Mouse (Mus musculus) ES-Bruce4 (cell line): Measurements from ENCODE around the gene Tsga10.

ENCODE experiments used
- CTCF ChIP-seq: IDR thresholded peaks from one replicate; pipeline ENCODE4 v1.8.1; 2011; ENCODE audit warnings: low read depth, low read length
- EP300 ChIP-seq: IDR thresholded peaks from 2 replicates; pipeline ENCODE4 v1.6.1; 2011; ENCODE audit warnings: low read depth, low read length; ENCODE audit not compliant: insufficient read depth
- POLR2A ChIP-seq: IDR thresholded peaks from one replicate; pipeline ENCODE4 v1.8.1; 2011; ENCODE audit warnings: low read length; ENCODE audit not compliant: insufficient read depth

DNA sequence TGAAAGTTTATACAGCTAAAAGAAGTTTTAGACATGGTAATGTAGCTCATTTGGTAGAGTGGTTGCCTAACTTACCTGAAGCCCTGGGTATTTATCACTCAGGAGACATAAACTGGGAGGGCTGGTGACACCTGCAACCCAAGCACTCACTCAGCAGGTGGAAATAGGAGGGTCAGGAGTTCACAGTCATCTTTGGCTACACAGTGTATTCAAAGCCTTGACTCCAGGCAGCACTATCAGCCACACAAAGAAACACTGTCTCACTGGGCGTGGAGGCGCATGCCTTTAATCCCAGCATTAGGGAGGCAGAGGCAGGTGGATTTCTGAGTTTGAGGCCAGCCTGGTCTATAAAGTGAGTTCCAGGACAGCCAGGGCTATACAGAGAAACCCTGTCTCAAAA lies 46.5 kb upstream of the Tsga10 start:
- TF ChIP-seq CTCF: no peak
- no peak for TF ChIP-seq EP300
- no peak for TF ChIP-seq POLR2A
